Mouse (Mus musculus): ENCODE results near the gene E130114P18Rik. TPM values are rescaled to one million over a fixed set of nuclear protein-coding genes. Genes with fewer than 3 reads are reported as not detected.

The E130114P18Rik gene
- total RNA-seq, 2 experiments from 2014 or later: 5.0 to 5.9 TPM

Other genes starting within 250 kb of the E130114P18Rik start
- 10 to 100 TPM; 62.9 to 75.3 TPM for gene Nfia, start 5.3 kb downstream of the E130114P18Rik start, total RNA-seq (2021)

Measured in left cerebral cortex, postnatal 36 days (tissue).